Mouse (Mus musculus) thymus, adult 2 months (tissue): ENCODE measurements at regions not wholly inside any gene's neighbourhood (a gene's known extent, or its start where the extent isn't known, plus 50 kb on each side); places are given as distances from the start of the nearest gene placed in this dataset.

Experiments
- CTCF ChIP-seq: fragments of 200-500 bp; IDR thresholded peaks from 2 replicates; pipeline ENCODE4 v1.5.1; 2012; ENCODE audit warnings: mild to moderate bottlenecking, control low read depth, low read length, moderate library complexity, borderline replicate concordance; ENCODE audit not compliant: control insufficient read depth, poor library complexity, insufficient read depth; ENCODE audit errors: extremely low read depth
- POLR2A ChIP-seq: fragments of 200-500 bp; IDR thresholded peaks from 2 replicates; pipeline ENCODE4 v1.6.1; 2012; ENCODE audit warnings: mild to moderate bottlenecking, low read length, control low read depth, moderate library complexity; ENCODE audit not compliant: control insufficient read depth, poor library complexity, insufficient read depth; ENCODE audit errors: extremely low read depth

GRCm38 (mm10) chr2:45817945-45818719, 700.9 kb upstream of the Zeb2 start:
- TF ChIP-seq CTCF (no peak), POLR2A (no peak)
